Mouse (Mus musculus) monocyte, adult 2 months (primary cell): ENCODE data around the gene Ccnq.

Experiments
- DNase-seq, 2 experiments: peaks; one replicate each; pipeline ENCODE4 v3.0.0; 2022; ENCODE audit warnings: low spot score in 2 of 2, low read depth in 1 of 2

Gene Ccnq

GRCm38 (mm10) chr11:78750885-78751842 is at the start of gene Ccnq:
Gene Ccnq, minus strand, starts transcription at chr11:78751729.
- peak; percentile 18 to 19 for DNase-seq

GRCm38 (mm10) chr11:78801094-78801493 is 49.6 kb upstream of the Ccnq start:
- no peak for DNase-seq

- no peak for DNase-seq
Measured at GRCm38 (mm10) chr11:78796072-78796729, 44.7 kb upstream of the Ccnq start.

- no peak for DNase-seq
Measured at GRCm38 (mm10) chr11:78793116-78793515, 41.6 kb upstream of the Ccnq start.

- no peak for DNase-seq
Measured at GRCm38 (mm10) chr11:78792465-78792864, 40.9 kb upstream of the Ccnq start.

- DNase-seq = no peak
Measured at GRCm38 (mm10) chr11:78792055-78792454, 40.5 kb upstream of the Ccnq start.

GRCm38 (mm10) chr11:78791582-78791981 is 40.1 kb upstream of the Ccnq start:
- DNase-seq = peak in 1 of 2 experiments; percentile 29

GRCm38 (mm10) chr11:78789370-78790060 is 38.0 kb upstream of the Ccnq start:
- no peak for DNase-seq

GRCm38 (mm10) chr11:78786013-78786431 is 34.5 kb upstream of the Ccnq start:
- DNase-seq = no peak

GRCm38 (mm10) chr11:78782791-78783347 is 31.3 kb upstream of the Ccnq start:
- DNase-seq = no peak

- no peak for DNase-seq
Measured at GRCm38 (mm10) chr11:78782326-78782725, 30.8 kb upstream of the Ccnq start.

- DNase-seq = no peak
Measured at GRCm38 (mm10) chr11:78780571-78780970, 29.0 kb upstream of the Ccnq start.

- DNase-seq = no peak
Measured at GRCm38 (mm10) chr11:78780002-78780401, 28.5 kb upstream of the Ccnq start.

- DNase-seq = no peak
Measured at GRCm38 (mm10) chr11:78777851-78778680, 26.5 kb upstream of the Ccnq start.

GRCm38 (mm10) chr11:78771751-78772283 is 20.3 kb upstream of the Ccnq start:
- DNase-seq = no peak

GRCm38 (mm10) chr11:78770436-78770835 is 18.9 kb upstream of the Ccnq start:
- DNase-seq = no peak

- no peak for DNase-seq
Measured at GRCm38 (mm10) chr11:78768778-78769177, 17.2 kb upstream of the Ccnq start.

GRCm38 (mm10) chr11:78766069-78766830 is 14.7 kb upstream of the Ccnq start:
- no peak for DNase-seq

- no peak for DNase-seq
Measured at GRCm38 (mm10) chr11:78764820-78765219, 13.3 kb upstream of the Ccnq start.
